In genomic region chr5:25019221-25019620, GRCm38 (mm10) we compare ENCODE assay signal across 22 mouse cellular contexts.
A peak's percentile ranks its signal among the peaks of the same experiment; 100 is the strongest.
DNase-seq lines count a peak whose midpoint lies in the region; ATAC-seq and TF ChIP-seq lines count a peak whose summit lies in the region.
"Had no signal": no experiment of that assay in that cellular context is flagged by ENCODE, and none has a peak within 500 bp of the region (broad histone marks: within the 10 kb centered on the region; RNA-seq: fewer than 3 reads in every experiment).

No protein-coding gene starts in this region.

- H3K9me3 ChIP-seq in liver, embryonic 16.5 days (replicated peaks; ENCODE audit: control insufficient read depth, low read length) = no peaks in the 10 kb centered on the region
- no peaks in the 10 kb centered on the region for H3K9me3 ChIP-seq in liver, postnatal 0 days (ENCODE audit: low read length)
- H3K9me3 ChIP-seq: embryonic facial prominence, embryonic 13.5 days; embryonic facial prominence, embryonic 15.5 days; forebrain, embryonic 10.5 days; forebrain, embryonic 12.5 days had no signal

- H3K27me3 ChIP-seq in liver, embryonic 16.5 days (ENCODE audit: control insufficient read depth, insufficient read depth, low read depth, low read length) = no peaks in the 10 kb centered on the region
- no peaks in the 10 kb centered on the region for H3K27me3 ChIP-seq in liver, postnatal 0 days (ENCODE audit: insufficient read depth, low read length)
- H3K27me3 ChIP-seq: embryonic facial prominence, embryonic 13.5 days; embryonic facial prominence, embryonic 15.5 days; forebrain, embryonic 12.5 days had no signal

- WGBS in liver, embryonic 16.5 days (ENCODE audit: insufficient replicate concordance) = 45% methylated on average over 6 of the region's 6 CpGs
- 63% methylated on average over 6 of the region's 6 CpGs for WGBS in liver, postnatal 0 days (ENCODE audit: insufficient replicate concordance)

- no peak overlapping the region for H3K4me3 ChIP-seq in liver, embryonic 16.5 days (ENCODE audit: low read depth, low read length)
- H3K4me3 ChIP-seq in liver, postnatal 0 days (ENCODE audit: low read depth, low read length) = no peak overlapping the region
- H3K4me3 ChIP-seq: embryonic facial prominence, embryonic 13.5 days; embryonic facial prominence, embryonic 15.5 days; erythroblast, embryonic 14.5 days; forebrain, embryonic 10.5 days; forebrain, embryonic 12.5 days had no signal

- H3K4me1 ChIP-seq in liver, embryonic 16.5 days (ENCODE audit: control insufficient read depth, low read depth, low read length) = no peaks in the 10 kb centered on the region
- H3K4me1 ChIP-seq in liver, postnatal 0 days (ENCODE audit: insufficient read depth) = no peaks in the 10 kb centered on the region
- H3K4me1 ChIP-seq: embryonic facial prominence, embryonic 13.5 days; embryonic facial prominence, embryonic 15.5 days; forebrain, embryonic 10.5 days; forebrain, embryonic 12.5 days had no signal

- no peak overlapping the region for H3K9ac ChIP-seq in liver, embryonic 16.5 days (ENCODE audit: low read depth, low read length)
- H3K9ac ChIP-seq in liver, postnatal 0 days (replicated peaks) = no peak overlapping the region
- H3K9ac ChIP-seq: embryonic facial prominence, embryonic 13.5 days; embryonic facial prominence, embryonic 15.5 days; forebrain, embryonic 12.5 days had no signal

- peak; percentile 52 for DNase-seq in kidney, adult 9 months
- DNase-seq in kidney, adult 11 months = no peak
- DNase-seq in kidney, postnatal 36 days = peak; percentile 34 to 43
- no peak for DNase-seq in kidney, postnatal 25 days
- no peak for DNase-seq in liver, postnatal 0 days
- DNase-seq: adrenal gland, adult 2 months; adrenal gland, postnatal 10 days; adrenal gland, postnatal 25 days; cerebellum, adult 11 months; cerebellum, adult 18-20 months; cerebellum, adult 8-10 months; cerebellum, adult 9-11 months; cerebellum, postnatal 14 days; cerebellum, postnatal 36 days; embryo, embryonic 11 days had no signal

- TF ChIP-seq EP300 in liver, postnatal 0 days (IDR thresholded peaks at IDR 0.05; ENCODE audit: low read depth) = no peak

- ATAC-seq in liver, embryonic 16.5 days (ENCODE audit: low read depth) = peak; percentile 68
- ATAC-seq in liver, postnatal 0 days = no peak
- ATAC-seq: forebrain, embryonic 14.5 days had no signal

- no peak overlapping the region for H3K27ac ChIP-seq in liver, embryonic 16.5 days (ENCODE audit: low read length)
- no peak overlapping the region for H3K27ac ChIP-seq in liver, postnatal 0 days (ENCODE audit: low read depth)
- H3K27ac ChIP-seq: embryonic facial prominence, embryonic 13.5 days; embryonic facial prominence, embryonic 15.5 days; forebrain, embryonic 10.5 days; forebrain, embryonic 12.5 days had no signal

- no peaks in the 10 kb centered on the region for H3K36me3 ChIP-seq in liver, embryonic 16.5 days (ENCODE audit: control insufficient read depth, insufficient read depth)
- peaks cover 5% of the 10 kb centered on the region; the same call in 1 of the 2 replicates for H3K36me3 ChIP-seq in liver, postnatal 0 days (replicated peaks; ENCODE audit: insufficient read depth, low read length)
- H3K36me3 ChIP-seq: embryonic facial prominence, embryonic 13.5 days; embryonic facial prominence, embryonic 15.5 days; forebrain, embryonic 10.5 days; forebrain, embryonic 12.5 days had no signal

- no peak for TF ChIP-seq CTCF in liver, postnatal 0 days (IDR thresholded peaks at IDR 0.05; ENCODE audit: low read depth)

- no peak overlapping the region for H3K4me2 ChIP-seq in liver, embryonic 16.5 days (ENCODE audit: low read depth, low read length)
- H3K4me2 ChIP-seq in liver, postnatal 0 days (ENCODE audit: low read depth, low read length) = no peak overlapping the region
- H3K4me2 ChIP-seq: embryonic facial prominence, embryonic 13.5 days; embryonic facial prominence, embryonic 15.5 days; forebrain, embryonic 12.5 days had no signal

Comparison
In these comparisons a context has a peak if more than half of its experiments do, and no peak if none do; other contexts are left out.
1. DNase-seq: peak in kidney, adult 9 months (single experiment) and kidney, postnatal 36 days (2 of 2); none in kidney, adult 11 months (single experiment), kidney, postnatal 25 days (0 of 2) and liver, postnatal 0 days (single experiment).